Mouse (Mus musculus) cortical plate, adult 2 months (tissue): ENCODE data around the gene Rpp38.

Experiments
- CTCF ChIP-seq: fragments of 200-500 bp; IDR thresholded peaks from 2 replicates; pipeline ENCODE4 v1.5.1; 2011; ENCODE audit warnings: mild to moderate bottlenecking, control low read depth, low read length; ENCODE audit not compliant: insufficient read depth; ENCODE audit errors: extremely low read depth
- POLR2A ChIP-seq: fragments of 200-500 bp; IDR thresholded peaks from 2 replicates; pipeline ENCODE4 v1.6.1; 2011; ENCODE audit warnings: mild to moderate bottlenecking, low read length, control low read depth; ENCODE audit not compliant: insufficient read depth; ENCODE audit errors: extremely low read depth

- no peak for TF ChIP-seq CTCF
- TF ChIP-seq POLR2A = peak; percentile 67; the same call in 1 of the 2 replicates
Measured at GRCm38 (mm10) chr2:3332484-3333242, at the start of gene Rpp38.
